Mouse (Mus musculus): Measurements from ENCODE around the gene Usp25. TPM values are rescaled to one million over a fixed set of nuclear protein-coding genes. Genes with fewer than 3 reads are reported as not detected.

Gene Usp25
- polyA plus RNA-seq, 1 experiment from 2014 or later, result 8.5 TPM

GRCm38 (mm10) chr16:77150884-77151283 lies 137.4 kb downstream of the Usp25 start:
- H3K27me3 ChIP-seq (ENCODE audit: control insufficient read depth, insufficient read depth, low read depth, low read length), result no peaks in the 10 kb centered on the region
- ATAC-seq, result no peak
- no peaks in the 10 kb centered on the region for H3K36me3 ChIP-seq (ENCODE audit: control insufficient read depth, insufficient read depth, low read length)
- H3K4me2 ChIP-seq (ENCODE audit: low read length), result no peak overlapping the region
- 86% methylated on average over 4 of the region's 4 CpGs for WGBS
- H3K9ac ChIP-seq (ENCODE audit: low read depth, low read length), result no peak overlapping the region
- no peaks in the 10 kb centered on the region for H3K9me3 ChIP-seq (replicated peaks; ENCODE audit: control insufficient read depth, low read length, poor library complexity, severe bottlenecking)
- no peaks in the 10 kb centered on the region for H3K4me1 ChIP-seq (ENCODE audit: control insufficient read depth, insufficient read depth, low read length)
- H3K4me3 ChIP-seq (ENCODE audit: low read depth, low read length), result no peak overlapping the region
- no peak overlapping the region for H3K27ac ChIP-seq (ENCODE audit: low read length)

DNA sequence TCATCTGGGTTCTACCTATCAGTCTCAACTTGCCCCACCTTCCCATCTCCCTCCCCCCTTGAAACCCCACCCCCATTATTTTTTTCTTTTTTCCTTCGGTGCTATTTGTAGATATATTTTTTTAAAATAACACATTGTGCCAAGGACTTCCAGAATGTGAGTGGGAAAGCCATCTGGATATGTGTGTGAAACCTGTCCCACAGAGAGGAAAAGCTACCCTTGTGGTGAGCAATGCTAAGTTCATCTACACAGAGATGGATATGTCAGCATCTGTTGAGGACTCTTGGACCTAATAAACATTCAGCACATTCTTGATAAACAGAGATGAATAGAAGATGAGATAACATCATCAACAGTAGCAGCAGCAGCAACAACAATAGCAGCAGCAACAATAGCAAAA lies 138.8 kb downstream of the Usp25 start:
- Histone ChIP-seq H3K4me1 (ENCODE audit: control insufficient read depth, insufficient read depth, low read length) (no peaks in the 10 kb centered on the region), H3K36me3 (ENCODE audit: control insufficient read depth, insufficient read depth, low read length) (no peaks in the 10 kb centered on the region), H3K27ac (ENCODE audit: low read length) (no peak overlapping the region), H3K9ac (ENCODE audit: low read depth, low read length) (no peak overlapping the region), H3K9me3 (replicated peaks; ENCODE audit: control insufficient read depth, low read length, poor library complexity, severe bottlenecking) (no peaks in the 10 kb centered on the region), H3K27me3 (ENCODE audit: control insufficient read depth, insufficient read depth, low read depth, low read length) (no peaks in the 10 kb centered on the region), H3K4me2 (ENCODE audit: low read length) (no peak overlapping the region), H3K4me3 (ENCODE audit: low read depth, low read length) (no peak overlapping the region)
- ATAC-seq, result no peak
- 88% methylated on average over 1 of the region's 1 CpGs for WGBS

GRCm38 (mm10) chr16:77153216-77153715 lies 139.8 kb downstream of the Usp25 start:
- no peak overlapping the region for H3K4me3 ChIP-seq (ENCODE audit: low read depth, low read length)
- H3K36me3 ChIP-seq (ENCODE audit: control insufficient read depth, insufficient read depth, low read length), result no peaks in the 10 kb centered on the region
- H3K9ac ChIP-seq (ENCODE audit: low read depth, low read length), result no peak overlapping the region
- 57% methylated on average over 1 of the region's 1 CpGs for WGBS
- no peak for ATAC-seq
- no peaks in the 10 kb centered on the region for H3K4me1 ChIP-seq (ENCODE audit: control insufficient read depth, insufficient read depth, low read length)
- no peaks in the 10 kb centered on the region for H3K9me3 ChIP-seq (replicated peaks; ENCODE audit: control insufficient read depth, low read length, poor library complexity, severe bottlenecking)
- H3K4me2 ChIP-seq (ENCODE audit: low read length), result no peak overlapping the region
- no peaks in the 10 kb centered on the region for H3K27me3 ChIP-seq (ENCODE audit: control insufficient read depth, insufficient read depth, low read depth, low read length)
- H3K27ac ChIP-seq (ENCODE audit: low read length), result no peak overlapping the region

DNA sequence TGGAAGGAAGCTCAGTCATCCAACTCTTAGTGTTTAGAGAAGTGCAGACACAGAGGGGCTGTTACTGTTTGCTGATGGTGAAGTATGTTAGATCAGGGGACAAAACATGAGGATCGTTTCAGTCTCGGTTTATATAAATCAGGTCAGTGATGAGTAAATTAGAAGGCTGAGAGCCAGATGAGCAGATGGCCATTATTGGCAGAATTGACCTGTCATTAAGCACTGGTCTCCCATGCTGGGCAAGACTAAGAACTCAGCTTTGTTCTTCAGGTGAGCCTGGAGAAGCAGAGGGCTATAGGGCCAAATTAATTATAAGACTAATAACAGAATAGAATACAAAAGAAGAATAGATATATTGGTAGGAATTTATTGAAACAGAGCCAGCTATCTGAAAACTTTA lies 140.3 kb downstream of the Usp25 start:
- H3K4me2 ChIP-seq (ENCODE audit: low read length), result no peak overlapping the region
- H3K4me1 ChIP-seq (ENCODE audit: control insufficient read depth, insufficient read depth, low read length), result no peaks in the 10 kb centered on the region
- H3K27me3 ChIP-seq (ENCODE audit: control insufficient read depth, insufficient read depth, low read depth, low read length), result no peaks in the 10 kb centered on the region
- 71% methylated on average over 2 of the region's 2 CpGs for WGBS
- no peak overlapping the region for H3K9ac ChIP-seq (ENCODE audit: low read depth, low read length)
- H3K4me3 ChIP-seq (ENCODE audit: low read depth, low read length), result no peak overlapping the region
- ATAC-seq, result no peak
- H3K36me3 ChIP-seq (ENCODE audit: control insufficient read depth, insufficient read depth, low read length), result no peaks in the 10 kb centered on the region
- no peaks in the 10 kb centered on the region for H3K9me3 ChIP-seq (replicated peaks; ENCODE audit: control insufficient read depth, low read length, poor library complexity, severe bottlenecking)
- no peak overlapping the region for H3K27ac ChIP-seq (ENCODE audit: low read length)

DNA sequence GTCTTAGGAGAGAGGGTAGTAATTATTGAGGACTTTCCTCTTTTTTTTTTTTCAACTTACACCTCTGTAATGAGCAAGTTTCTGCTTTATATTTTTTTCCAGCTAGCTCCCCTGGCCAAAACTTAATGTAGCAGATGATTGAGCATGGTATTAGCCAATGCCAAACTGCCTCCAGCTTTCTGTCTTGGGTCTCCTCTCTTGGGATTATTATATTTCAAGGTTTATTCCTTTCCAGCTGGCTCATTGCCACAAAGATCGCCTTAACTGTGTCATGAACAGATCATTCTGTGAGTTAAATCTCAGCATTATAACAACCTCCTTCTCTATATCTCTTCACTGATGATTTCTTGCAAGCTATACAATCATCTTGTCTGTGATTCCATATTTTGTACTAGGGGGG lies 141.3 kb downstream of the Usp25 start:
- ATAC-seq, result no peak
- H3K36me3 ChIP-seq (ENCODE audit: control insufficient read depth, insufficient read depth, low read length), result no peaks in the 10 kb centered on the region
- WGBS, result 91% methylated on average over 1 of the region's 1 CpGs
- no peaks in the 10 kb centered on the region for H3K9me3 ChIP-seq (replicated peaks; ENCODE audit: control insufficient read depth, low read length, poor library complexity, severe bottlenecking)
- H3K9ac ChIP-seq (ENCODE audit: low read depth, low read length), result no peak overlapping the region
- no peak overlapping the region for H3K27ac ChIP-seq (ENCODE audit: low read length)
- H3K4me1 ChIP-seq (ENCODE audit: control insufficient read depth, insufficient read depth, low read length), result no peaks in the 10 kb centered on the region
- H3K4me2 ChIP-seq (ENCODE audit: low read length), result no peak overlapping the region
- no peaks in the 10 kb centered on the region for H3K27me3 ChIP-seq (ENCODE audit: control insufficient read depth, insufficient read depth, low read depth, low read length)
- no peak overlapping the region for H3K4me3 ChIP-seq (ENCODE audit: low read depth, low read length)
